Mouse (Mus musculus): ENCODE data around the gene Nr0b1. TPM values are rescaled to one million over a fixed set of nuclear protein-coding genes. Genes with fewer than 3 reads are reported as not detected.

Gene Nr0b1
- total RNA-seq (2015) (not detected in 2 replicates), total RNA-seq (2017) (not detected in 2 replicates)

GRCm38 (mm10) chrX:86191614-86192419 lies at the start of gene Nr0b1:
Nr0b1 (plus strand) TSS chrX:86191764.
- no peak for ATAC-seq (replicated peaks; ENCODE audit: poor library complexity)

GRCm38 (mm10) chrX:86187250-86187649 lies 4.3 kb upstream of the Nr0b1 start:
- ATAC-seq (replicated peaks; ENCODE audit: poor library complexity), result no peak

- no peak for ATAC-seq (replicated peaks; ENCODE audit: poor library complexity)
Measured at GRCm38 (mm10) chrX:86192420-86192994, 943 bp downstream of the Nr0b1 start.

- ATAC-seq (replicated peaks; ENCODE audit: poor library complexity), result no peak
Measured at GRCm38 (mm10) chrX:86193386-86193785, 1.8 kb downstream of the Nr0b1 start.

- no peak for ATAC-seq (replicated peaks; ENCODE audit: poor library complexity)
Measured at GRCm38 (mm10) chrX:86237246-86237645, 45.7 kb downstream of the Nr0b1 start.

Other genes with a start within 250 kb of the Nr0b1 start
- gene Samt3, start 147.6 kb upstream of the Nr0b1 start, total RNA-seq (2015), result not detected in 2 replicates
- gene Samt3, start 147.6 kb upstream of the Nr0b1 start, total RNA-seq (2017), result not detected in 2 replicates
- gene Mageb4, start 113.3 kb downstream of the Nr0b1 start, total RNA-seq (2015), result not detected in 2 replicates
- not detected in 2 replicates for gene Mageb4, start 113.3 kb downstream of the Nr0b1 start, total RNA-seq (2017)